Mouse (Mus musculus): ENCODE results near the gene Gngt2.

GRCm38 (mm10) chr11:95827168-95827447 lies 9.9 kb upstream of the Gngt2 start:
- no peak for TF ChIP-seq CTCF (conservative IDR thresholded peaks at IDR 0.05; ENCODE audit: low read length)
- TF ChIP-seq NANOG (IDR thresholded peaks at IDR 0.05; ENCODE audit: borderline replicate concordance, low read length) = no peak

Measured in E14TG2a.4 (cell line).